Mouse (Mus musculus) adrenal gland, adult 2 months (tissue): ENCODE measurements around the gene Zic5. TPM values are rescaled to one million over a fixed set of nuclear protein-coding genes. Genes with fewer than 3 reads are reported as not detected.
A peak's percentile ranks its signal among the peaks of the same experiment; 100 is the strongest.
"Not testable (repeated sequence)": the region's sequence is repeated elsewhere in the genome, so short reads cannot be mapped to it uniquely, and the experiment has no call there.

Experiments
- DNase-seq: peaks from one replicate; pipeline ENCODE4 v3.0.0; 2021
- polyA plus RNA-seq: library from polyadenylated mRNA; depleted of rRNA; stranded (reverse); fragments of >200 nt; gene quantifications from 2 replicates; pipeline ENCODE4 v1.2.3, GENCODE M21; 2012
- total RNA-seq, 2 experiments: library from RNA; stranded (reverse); gene quantifications; 2 replicates each; pipeline ENCODE4 v1.2.3; 2021

Gene Zic5
- total and polyA plus RNA-seq, 3 experiments = 0.02 TPM; not detected in 2

- DNase-seq = peak; percentile 75
These were observed 1.6 kb downstream of the Zic5 start for GRCm38 (mm10) chr14:122463734-122464341.

GRCm38 (mm10) chr14:122463080-122463691 lies 2.3 kb downstream of the Zic5 start:
- peak; percentile 35 for DNase-seq

GRCm38 (mm10) chr14:122462689-122463079 lies 2.8 kb downstream of the Zic5 start:
- no peak for DNase-seq

- no peak for DNase-seq
These were observed 3.5 kb downstream of the Zic5 start for GRCm38 (mm10) chr14:122461966-122462365.

- no peak for DNase-seq
These were observed 4.0 kb downstream of the Zic5 start for GRCm38 (mm10) chr14:122461500-122461899.

- DNase-seq = no peak
These were observed 5.3 kb downstream of the Zic5 start for GRCm38 (mm10) chr14:122460226-122460625.

GRCm38 (mm10) chr14:122459776-122460175 lies 5.7 kb downstream of the Zic5 start:
- DNase-seq = no peak

- not testable (repeated sequence) for DNase-seq
These were observed 6.1 kb downstream of the Zic5 start for GRCm38 (mm10) chr14:122459332-122459731.

- DNase-seq = no peak
These were observed 9.9 kb downstream of the Zic5 start for GRCm38 (mm10) chr14:122455562-122455958.

- no peak for DNase-seq
These were observed 10.4 kb downstream of the Zic5 start for GRCm38 (mm10) chr14:122454901-122455561.

GRCm38 (mm10) chr14:122453996-122454738 lies 11.3 kb downstream of the Zic5 start:
- DNase-seq = no peak

- no peak for DNase-seq
These were observed 12.0 kb downstream of the Zic5 start for GRCm38 (mm10) chr14:122453388-122453995.

GRCm38 (mm10) chr14:122452701-122453387 lies 12.6 kb downstream of the Zic5 start:
- no peak for DNase-seq

- DNase-seq = no peak
These were observed 13.8 kb downstream of the Zic5 start for GRCm38 (mm10) chr14:122451551-122452145.

GRCm38 (mm10) chr14:122450496-122451382 lies 14.7 kb downstream of the Zic5 start, which contains the start of gene Gm5089:
TSS of gene Gm5089 (minus strand) at chr14:122451115.
- DNase-seq = peak; percentile 41

GRCm38 (mm10) chr14:122449601-122450495 lies 15.6 kb downstream of the Zic5 start:
- no peak for DNase-seq

- no peak for DNase-seq
These were observed 28.6 kb downstream of the Zic5 start for GRCm38 (mm10) chr14:122436850-122437249.

GRCm38 (mm10) chr14:122434039-122434438 lies 31.4 kb downstream of the Zic5 start:
- no peak for DNase-seq

- DNase-seq = no peak
These were observed 32.9 kb downstream of the Zic5 start for GRCm38 (mm10) chr14:122432558-122432957.
